Mouse (Mus musculus): ENCODE data around the gene Olfr970.
"Not testable (repeated sequence)": the region's sequence is repeated elsewhere in the genome, so short reads cannot be mapped to it uniquely, and the experiment has no call there.

Gene Olfr970

DNA sequence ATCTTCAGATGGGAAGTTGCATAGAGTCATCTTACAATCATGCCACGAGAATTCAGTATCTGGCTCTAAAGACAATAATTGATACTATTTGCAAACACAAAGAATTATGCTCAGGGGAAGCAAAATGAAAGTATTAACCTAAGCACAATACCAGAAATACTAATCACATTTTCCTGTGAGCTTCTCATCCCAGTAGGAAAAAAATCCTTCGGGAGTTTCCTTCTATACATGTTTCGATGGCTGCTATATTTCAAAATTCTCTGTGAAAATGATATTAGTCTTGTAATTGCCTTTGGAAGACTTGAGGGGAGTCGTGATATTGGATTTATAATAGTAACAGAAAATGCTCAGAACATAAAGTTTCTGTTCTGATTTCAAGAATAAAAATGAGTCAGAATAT is at the start of gene Olfr970:
Gene Olfr970, plus strand, starts transcription at position 301 of the 400 bp plus-strand sequence.
- no peak for TF ChIP-seq CTCF (conservative IDR thresholded peaks at IDR 0.05; ENCODE audit: low read length)
- no peak for TF ChIP-seq POU5F1 (IDR thresholded peaks at IDR 0.05; ENCODE audit: borderline replicate concordance, low read length)
- H3K4me1 ChIP-seq (replicated peaks; ENCODE audit: low read depth, low read length) = no peaks in the 10 kb centered on the region

DNA sequence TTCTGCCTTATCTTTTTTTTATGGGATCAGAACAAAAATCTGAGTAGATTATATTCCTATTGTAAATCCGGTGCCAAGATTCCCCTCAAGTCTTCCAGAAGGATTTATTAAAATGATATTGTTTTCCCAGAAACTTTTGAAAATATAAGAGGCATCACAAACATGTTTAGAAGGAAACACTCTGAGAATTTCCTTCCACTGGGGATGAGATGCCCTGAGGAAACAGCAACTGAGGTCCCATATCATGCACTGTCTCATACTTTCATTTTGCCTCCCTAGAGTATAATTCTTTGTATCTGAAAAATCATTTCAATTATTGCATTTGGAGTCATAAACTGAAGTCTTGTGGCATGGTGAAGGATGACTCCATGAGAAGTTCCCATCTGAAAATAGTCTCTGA is 25.5 kb upstream of the Olfr970 start, which contains the start of gene Olfr968:
Gene Olfr968, minus strand, starts transcription at position 101 of the 400 bp plus-strand sequence.
- no peak for TF ChIP-seq NANOG (IDR thresholded peaks at IDR 0.05; ENCODE audit: borderline replicate concordance, low read length)
- TF ChIP-seq POU5F1 (IDR thresholded peaks at IDR 0.05; ENCODE audit: borderline replicate concordance, low read length) = no peak
- TF ChIP-seq CTCF (conservative IDR thresholded peaks at IDR 0.05; ENCODE audit: low read length) = no peak
- Histone ChIP-seq H3K9me3 (ENCODE audit: low read length) (no peaks in the 10 kb centered on the region), H3K36me3 (ENCODE audit: insufficient read depth, low read length) (no peaks in the 10 kb centered on the region), H3K4me1 (replicated peaks; ENCODE audit: low read depth, low read length) (no peaks in the 10 kb centered on the region), H3K4me3 (replicated peaks; ENCODE audit: low read length) (no peak within 1 kb of the TSS), H3K27me3 (ENCODE audit: insufficient read depth, low read length) (no peaks in the 10 kb centered on the region)

More for the DNA sequence above, at the start of gene Olfr970:
- no peaks in the 10 kb centered on the region for H3K9me3 ChIP-seq (ENCODE audit: low read length)
- H3K36me3 ChIP-seq (ENCODE audit: insufficient read depth, low read length) = no peaks in the 10 kb centered on the region
- H3K27me3 ChIP-seq (ENCODE audit: insufficient read depth, low read length) = no peaks in the 10 kb centered on the region
- no peak within 1 kb of the TSS for H3K4me3 ChIP-seq (replicated peaks; ENCODE audit: low read length)

DNA sequence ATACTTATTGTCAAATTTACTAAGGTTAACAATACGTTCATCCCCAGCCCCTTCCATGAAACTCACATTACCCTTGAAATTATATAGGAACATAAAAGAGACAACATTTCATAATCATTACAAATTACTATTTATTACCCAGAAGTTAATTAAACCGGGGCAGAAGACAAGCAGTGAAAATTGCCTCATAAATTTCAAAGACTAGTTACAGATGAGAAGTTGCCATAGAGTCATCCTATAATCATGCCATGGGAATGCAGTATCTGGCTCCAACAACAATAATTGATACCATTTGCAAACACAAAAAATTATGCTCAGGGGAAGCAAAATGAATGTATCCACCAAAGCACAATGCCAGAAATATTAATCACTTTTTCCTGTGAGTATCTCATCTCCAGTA is 18.1 kb upstream of the Olfr970 start, which contains the start of gene Olfr969:
Gene Olfr969, plus strand, starts transcription at position 388 of the 400 bp plus-strand sequence.
- Histone ChIP-seq H3K9me3 (ENCODE audit: low read length) (no peaks in the 10 kb centered on the region), H3K4me1 (replicated peaks; ENCODE audit: low read depth, low read length) (no peaks in the 10 kb centered on the region), H3K4me3 (replicated peaks; ENCODE audit: low read length) (no peak within 1 kb of the TSS), H3K27me3 (ENCODE audit: insufficient read depth, low read length) (no peaks in the 10 kb centered on the region), H3K36me3 (ENCODE audit: insufficient read depth, low read length) (no peaks in the 10 kb centered on the region)
- TF ChIP-seq CTCF (conservative IDR thresholded peaks at IDR 0.05; ENCODE audit: low read length) (no peak), NANOG (IDR thresholded peaks at IDR 0.05; ENCODE audit: borderline replicate concordance, low read length) (no peak), POU5F1 (IDR thresholded peaks at IDR 0.05; ENCODE audit: borderline replicate concordance, low read length) (no peak)

DNA sequence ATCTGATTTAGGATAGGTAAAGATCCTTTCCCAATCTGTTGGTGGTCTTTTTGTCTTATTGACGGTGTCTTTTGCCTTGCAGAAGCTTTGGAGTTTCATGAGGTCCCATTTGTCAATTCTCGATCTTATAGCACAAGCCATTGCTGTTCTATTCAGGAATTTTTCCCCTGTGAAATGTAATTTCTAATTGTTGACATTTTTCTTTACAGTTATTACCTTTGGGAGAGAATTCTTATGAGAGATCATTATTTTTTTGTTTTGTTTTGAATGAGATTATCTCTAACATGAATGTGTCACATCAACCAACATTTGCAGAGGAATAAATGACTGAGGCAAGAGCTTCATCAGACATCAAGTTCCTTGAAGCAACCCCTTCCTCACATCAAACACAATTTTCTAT is 27.9 kb downstream of the Olfr970 start, which contains the start of gene Olfr971:
Gene Olfr971, plus strand, starts transcription at position 301 of the 400 bp plus-strand sequence.
- H3K27me3 ChIP-seq (ENCODE audit: insufficient read depth, low read length); H3K4me3 ChIP-seq (replicated peaks; ENCODE audit: low read length); H3K9me3 ChIP-seq (ENCODE audit: low read length); H3K36me3 ChIP-seq (ENCODE audit: insufficient read depth, low read length); H3K4me1 ChIP-seq (replicated peaks; ENCODE audit: low read depth, low read length): not testable (repeated sequence)

DNA sequence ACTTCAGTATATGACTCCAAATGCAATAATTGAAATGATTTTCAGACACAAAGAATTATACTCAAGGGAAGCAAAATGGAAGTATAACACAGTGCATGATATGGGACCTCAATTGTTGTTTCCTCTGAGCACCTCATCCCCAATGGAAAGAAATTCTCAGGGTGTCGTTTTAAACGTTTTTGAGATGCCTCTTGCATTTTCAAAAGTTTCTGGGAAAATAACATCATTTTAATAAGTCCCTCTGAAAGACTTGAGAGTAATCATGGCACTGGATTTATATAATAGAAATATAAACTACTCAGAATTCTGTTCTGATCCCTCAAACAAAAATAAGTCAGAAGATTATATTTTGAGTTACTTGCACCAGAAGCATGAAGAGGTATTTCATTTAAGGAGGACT is 57.5 kb downstream of the Olfr970 start, which contains the start of gene Olfr972:
Gene Olfr972, plus strand, starts transcription at position 301 of the 400 bp plus-strand sequence.
- Histone ChIP-seq H3K4me3 (replicated peaks; ENCODE audit: low read length) (no peak within 1 kb of the TSS), H3K36me3 (ENCODE audit: insufficient read depth, low read length) (no peaks in the 10 kb centered on the region), H3K27me3 (ENCODE audit: insufficient read depth, low read length) (no peaks in the 10 kb centered on the region), H3K9me3 (ENCODE audit: low read length) (no peaks in the 10 kb centered on the region), H3K4me1 (replicated peaks; ENCODE audit: low read depth, low read length) (no peaks in the 10 kb centered on the region)
- TF ChIP-seq CTCF (conservative IDR thresholded peaks at IDR 0.05; ENCODE audit: low read length) = no peak
- no peak for TF ChIP-seq POU5F1 (IDR thresholded peaks at IDR 0.05; ENCODE audit: borderline replicate concordance, low read length)
- TF ChIP-seq NANOG (IDR thresholded peaks at IDR 0.05; ENCODE audit: borderline replicate concordance, low read length) = no peak
